Mouse (Mus musculus) naive thymus-derived CD4-positive, alpha-beta T cell, adult 5 months (primary cell): ENCODE data around the gene Mfsd4b5. TPM values are rescaled to one million over a fixed set of nuclear protein-coding genes. Genes with fewer than 3 reads are reported as not detected.

Experiments used
- polyA plus RNA-seq: library from polyadenylated mRNA; unstranded; fragments of 100-300 nt; shearing (Covaris generic); gene quantifications from one replicate; pipeline ENCODE4 v1.2.1, GENCODE M21; 2017

The Mfsd4b5 gene
- 0.22 TPM for polyA plus RNA-seq

DNA sequence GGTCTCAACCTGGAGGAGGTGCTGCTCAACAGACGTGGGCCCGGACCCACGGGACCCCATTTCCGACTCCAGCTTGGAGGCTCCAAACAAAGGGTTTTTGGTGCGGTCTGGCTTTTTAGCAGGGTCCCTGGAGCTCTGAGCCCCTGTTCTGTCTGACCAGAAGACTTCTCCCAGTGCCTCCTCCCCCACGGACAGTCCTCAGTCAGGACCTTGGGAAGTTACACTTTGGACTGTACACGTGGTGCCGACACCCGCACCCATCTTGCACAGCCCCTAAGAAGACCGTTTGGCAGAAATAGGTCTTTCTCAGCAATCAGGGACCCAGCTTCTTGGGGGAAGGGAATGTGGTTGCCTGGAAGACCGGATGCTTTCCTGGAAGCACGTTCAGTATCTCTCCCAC is at the start of gene Mfsd4b5:
TSS of gene Mfsd4b5 (minus strand) at position 181 of the 400 bp plus-strand sequence.

DNA sequence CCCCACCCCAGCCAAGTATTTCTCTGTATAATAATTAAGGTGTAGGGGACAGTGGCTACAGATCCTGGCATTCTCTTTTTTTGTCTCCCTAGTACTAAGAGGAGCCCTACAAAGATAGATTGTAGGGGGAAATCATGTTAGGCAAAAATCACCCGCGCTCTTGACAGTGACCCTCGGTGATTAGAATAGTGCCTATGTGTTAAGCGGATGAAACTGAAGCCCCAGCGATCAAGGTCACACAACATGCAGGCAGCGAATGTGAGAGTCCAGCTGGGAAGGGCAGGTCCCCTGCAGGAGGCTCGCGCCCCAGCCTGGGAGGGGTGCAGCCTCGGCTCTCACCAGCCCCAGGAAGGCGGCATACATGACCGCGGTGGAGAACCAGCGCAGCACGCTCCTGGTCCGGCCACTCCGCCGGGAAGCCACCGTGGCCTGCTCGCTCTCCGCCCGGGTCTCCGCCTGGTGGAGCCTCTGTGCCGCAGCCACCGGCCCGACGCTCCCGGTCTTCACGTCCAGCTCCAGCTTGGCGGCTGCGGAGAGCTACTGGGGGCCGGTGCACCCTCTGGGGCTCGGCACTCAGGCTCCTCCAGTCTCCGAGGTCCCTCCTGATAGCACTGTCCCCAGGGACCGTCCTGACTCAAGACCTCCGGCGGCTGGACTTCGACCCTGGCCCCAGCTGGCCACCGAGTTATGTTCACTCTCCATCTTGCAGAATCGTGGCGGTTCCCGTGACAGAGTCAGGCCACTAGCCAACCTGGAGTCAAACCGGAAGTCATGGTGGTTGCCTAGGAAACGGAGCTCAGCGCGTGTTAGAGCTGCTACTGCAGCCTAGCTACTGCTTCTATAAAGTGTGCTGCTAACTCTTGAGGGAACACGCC is 38.3 kb upstream of the Mfsd4b5 start, which contains the start of gene Mfsd4b1:
TSS of gene Mfsd4b1 (minus strand) at position 715 of the 875 bp plus-strand sequence.

DNA sequence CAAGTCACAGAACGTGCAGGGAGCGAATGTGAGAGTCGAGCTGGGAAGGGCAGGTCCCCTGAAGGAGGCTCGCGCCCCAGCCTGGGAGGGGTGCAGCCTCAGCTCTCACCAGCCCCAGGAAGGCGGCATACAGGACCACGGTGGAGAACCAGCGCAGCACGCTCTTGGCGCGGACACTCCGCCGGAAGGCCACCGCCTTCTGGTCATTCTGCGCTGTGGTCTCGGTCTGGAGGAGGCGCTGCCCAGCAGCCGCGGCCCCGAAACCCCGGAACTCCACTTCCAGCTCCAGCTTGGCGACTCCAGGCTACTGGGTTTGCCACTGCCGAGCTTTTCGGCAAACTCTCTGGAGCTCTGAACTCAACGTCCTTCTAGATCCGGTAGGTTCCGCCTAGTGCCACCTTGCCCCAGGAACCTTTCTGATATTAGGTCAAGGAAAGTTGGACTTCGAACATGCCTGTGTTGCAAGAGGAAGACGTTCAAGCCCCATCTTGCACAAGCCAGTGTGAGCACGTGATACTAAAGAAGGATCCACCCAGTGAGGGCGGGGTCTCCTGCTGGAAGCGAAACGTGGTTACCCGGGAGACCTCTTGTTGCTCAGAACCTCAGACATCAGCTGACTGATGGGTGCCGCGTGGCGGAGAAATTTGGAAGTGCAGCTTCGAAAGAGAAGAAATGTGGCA is 26.5 kb downstream of the Mfsd4b5 start, which contains the start of gene Mfsd4b3:
TSS of gene Mfsd4b3 (minus strand) at position 393 of the 680 bp plus-strand sequence.

DNA sequence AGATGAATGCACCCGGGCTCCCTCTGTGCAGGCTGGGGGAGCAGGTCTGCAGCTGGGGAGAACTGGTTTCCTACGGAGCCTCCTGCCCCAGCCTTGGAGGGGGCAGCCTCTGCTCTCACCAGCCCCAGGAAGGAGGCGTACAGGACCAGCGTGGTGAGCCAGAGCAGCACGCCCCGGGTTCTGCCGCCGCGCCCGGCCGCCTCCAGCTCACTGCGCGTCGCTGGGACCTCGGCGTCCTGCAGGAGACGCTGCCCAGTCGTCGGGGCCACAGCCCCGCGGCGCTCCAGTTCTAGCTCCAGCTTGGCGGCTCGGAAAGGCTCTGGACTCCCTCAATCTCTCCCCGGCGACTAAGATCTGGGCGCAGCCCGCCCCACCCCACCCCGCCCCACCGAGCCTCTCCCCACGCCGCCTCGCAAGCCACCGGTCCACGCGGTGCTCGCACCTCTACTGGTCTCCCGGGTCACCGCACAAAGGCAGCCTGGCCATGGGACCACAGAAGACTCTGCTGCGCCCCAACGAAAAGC is 59.8 kb downstream of the Mfsd4b5 start, which contains the start of gene Mfsd4b2:
TSS of gene Mfsd4b2 (minus strand) at position 308 of the 524 bp plus-strand sequence.

Other genes with a start within 250 kb of the Mfsd4b5 start
- 3.5 TPM for gene Mfsd4b4, start 87.4 kb downstream of the Mfsd4b5 start, polyA plus RNA-seq
- gene Mfsd4b2, start 59.7 kb downstream of the Mfsd4b5 start, polyA plus RNA-seq = not detected
- not detected for gene Mfsd4b3, start 26.5 kb downstream of the Mfsd4b5 start, polyA plus RNA-seq
- gene Mfsd4b1, start 38.6 kb upstream of the Mfsd4b5 start, polyA plus RNA-seq = not detected
- 4.3 TPM for gene Slc16a10, start 155.6 kb upstream of the Mfsd4b5 start, polyA plus RNA-seq